Mouse (Mus musculus) liver, postnatal 0 days (tissue): ENCODE measurements at regions not wholly inside any gene's neighbourhood (a gene's known extent, or its start where the extent isn't known, plus 50 kb on each side); places are given as distances from the start of the nearest gene placed in this dataset.

Source experiments
- ATAC-seq: fragments of 200-750 bp; cut with Nextera tagmentation; 2 replicates; pipeline ENCODE4 v1.8.0; 2017; ENCODE audit warnings: mild to moderate bottlenecking, moderate library complexity
- DNase-seq: peaks from one replicate; pipeline ENCODE4 v3.0.0-alpha.2; 2016
- H3K27ac ChIP-seq: fragments of 300-500 bp; sonication (generic); 2 replicates; pipeline ENCODE4 v1.5.1; 2014; ENCODE audit warnings: antibody characterized with exemption, moderate library complexity, mild to moderate bottlenecking, low read depth
- H3K27me3 ChIP-seq: fragments of 300-500 bp; sonication (generic); 2 replicates; pipeline ENCODE4 v1.6.1; 2014; ENCODE audit warnings: low read length, control low read depth, mixed read lengths; ENCODE audit not compliant: insufficient read depth
- H3K36me3 ChIP-seq: fragments of 300-500 bp; sonication (generic); replicated peaks from 2 replicates; pipeline ENCODE4 v1.6.1; 2014; ENCODE audit warnings: mild to moderate bottlenecking, control low read depth, low read length, moderate library complexity, mixed read lengths; ENCODE audit not compliant: insufficient read depth
- H3K4me1 ChIP-seq: fragments of 300-500 bp; sonication (generic); 2 replicates; pipeline ENCODE4 v1.6.1; 2014; ENCODE audit warnings: antibody characterized with exemption, mild to moderate bottlenecking, control low read depth; ENCODE audit not compliant: insufficient read depth
- H3K4me2 ChIP-seq: fragments of 300-500 bp; sonication (generic); 2 replicates; pipeline ENCODE4 v1.6.1; 2014; ENCODE audit warnings: low read depth, mild to moderate bottlenecking, low read length, moderate library complexity, mixed read lengths
- H3K4me3 ChIP-seq: fragments of 300-500 bp; sonication (generic); 2 replicates; pipeline ENCODE4 v1.5.1; 2014; ENCODE audit warnings: low read depth, low read length
- H3K9ac ChIP-seq: fragments of 300-500 bp; sonication (generic); replicated peaks from 2 replicates; pipeline ENCODE4 v1.6.1; 2014; ENCODE audit warnings: mild to moderate bottlenecking, moderate library complexity
- H3K9me3 ChIP-seq: fragments of 300-500 bp; sonication (generic); 2 replicates; pipeline ENCODE4 v1.6.1; 2016; ENCODE audit warnings: mild to moderate bottlenecking, control low read depth, low read length, mixed read lengths
- CTCF ChIP-seq: sonication (generic); IDR thresholded peaks from 2 replicates; pipeline ENCODE4 v1.5.1; 2016; ENCODE audit warnings: antibody characterized with exemption, low read depth
- EP300 ChIP-seq: IDR thresholded peaks from 2 replicates; pipeline ENCODE4 v1.6.1; 2016; ENCODE audit warnings: antibody characterized with exemption, low read depth, mild to moderate bottlenecking
- WGBS: fragments of 180-500 bp; shearing (Covaris S2); extraction: QIAGEN DNeasy Blood & Tissue Kit; methylation state at CpG from one replicate; pipeline ENCODE4 v1.1.7; 2014; ENCODE audit not compliant: insufficient replicate concordance; 5-methylcytosine and 5-hydroxymethylcytosine counted together

DNA sequence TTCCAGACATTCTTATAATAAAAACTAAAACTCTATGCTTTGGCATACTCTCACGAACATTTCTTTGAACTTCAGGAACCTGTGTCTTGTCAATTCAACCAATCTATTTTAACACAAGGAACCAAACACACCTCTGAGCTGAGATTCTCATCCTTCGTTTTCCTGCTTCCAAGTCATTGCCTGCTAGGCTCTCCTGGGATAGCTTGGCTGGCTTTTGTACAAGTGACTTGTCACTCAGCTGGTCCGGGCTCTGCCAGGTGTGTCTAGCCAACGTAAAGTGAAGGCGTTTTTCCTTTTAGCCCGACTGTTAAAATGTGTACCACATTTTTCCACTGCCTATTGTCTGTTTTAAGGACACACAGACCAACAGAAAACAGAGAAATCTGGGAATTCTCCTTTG, 236.8 kb upstream of the Ccdc122 start:
- Histone ChIP-seq H3K4me1 (peaks cover 18% of the 10 kb centered on the region), H3K9ac (no peak overlapping the region), H3K27me3 (no peaks in the 10 kb centered on the region), H3K27ac (no peak overlapping the region), H3K36me3 (no peaks in the 10 kb centered on the region), H3K4me3 (no peak overlapping the region), H3K9me3 (no peaks in the 10 kb centered on the region), H3K4me2 (no peak overlapping the region)
- ATAC-seq = no peak
- DNase-seq = no peak
- 83% methylated on average over 6 of the region's 6 CpGs for WGBS
- TF ChIP-seq CTCF (no peak), EP300 (no peak)

DNA sequence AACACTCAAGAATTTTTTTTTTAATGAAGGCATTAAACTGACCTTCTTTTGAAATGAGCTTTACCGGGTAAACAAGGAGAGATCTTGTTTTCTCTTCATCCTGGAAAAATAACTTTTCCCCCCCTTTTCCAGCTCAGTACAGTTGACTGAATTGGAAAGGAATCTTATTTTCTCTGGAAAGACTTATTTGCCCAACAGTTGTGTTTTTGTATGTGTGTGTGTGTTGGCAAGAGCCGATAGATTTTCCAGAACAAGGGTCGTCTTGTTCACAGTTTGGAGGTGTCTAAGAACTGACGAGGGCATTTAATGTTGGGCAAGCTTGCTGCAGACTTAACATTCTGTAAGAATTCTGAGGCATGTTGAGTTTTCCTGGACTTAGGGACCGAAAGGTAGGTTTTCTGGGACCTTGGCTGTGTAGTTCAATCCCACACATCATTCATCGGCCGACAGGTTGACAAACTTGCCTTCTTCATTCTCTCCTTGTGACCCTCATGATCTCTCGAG, 237.6 kb upstream of the Ccdc122 start:
- WGBS = 79% methylated on average over 8 of the region's 8 CpGs
- peaks cover 19% of the 10 kb centered on the region for H3K4me1 ChIP-seq
- no peaks in the 10 kb centered on the region for H3K9me3 ChIP-seq
- H3K27me3 ChIP-seq = no peaks in the 10 kb centered on the region
- peak overlapping the region; percentile 64 for H3K27ac ChIP-seq
- no peak for ATAC-seq
- DNase-seq = no peak
- H3K36me3 ChIP-seq = no peaks in the 10 kb centered on the region
- H3K4me3 ChIP-seq = no peak overlapping the region
- TF ChIP-seq EP300 (no peak), CTCF (no peak)
- H3K4me2 ChIP-seq = no peak overlapping the region
- no peak overlapping the region for H3K9ac ChIP-seq

DNA sequence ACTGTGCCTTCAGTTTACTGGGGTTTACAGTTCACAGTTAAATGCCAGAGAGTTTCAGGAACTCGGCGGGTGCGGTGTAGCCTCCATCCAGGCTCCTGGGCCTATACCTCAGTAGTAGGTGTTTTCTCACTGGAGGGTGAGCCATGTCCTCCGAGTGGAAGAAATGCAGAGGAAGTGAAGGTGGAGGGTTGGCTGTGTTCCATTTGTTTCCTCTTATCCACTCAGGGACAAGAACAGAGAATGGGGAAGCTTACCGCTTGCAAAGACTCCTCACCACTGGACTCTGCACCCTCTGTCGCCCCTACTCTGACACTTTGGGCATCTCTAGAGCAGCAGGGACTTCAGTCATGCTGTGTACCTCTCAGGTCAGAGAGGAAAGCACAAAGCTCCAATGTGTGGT, 238.1 kb upstream of the Ccdc122 start:
- Histone ChIP-seq H3K36me3 (no peaks in the 10 kb centered on the region), H3K27me3 (no peaks in the 10 kb centered on the region), H3K9ac (no peak overlapping the region), H3K9me3 (no peaks in the 10 kb centered on the region), H3K4me2 (no peak overlapping the region), H3K4me3 (no peak overlapping the region), H3K4me1 (peaks cover 19% of the 10 kb centered on the region), H3K27ac (peak overlapping the region; percentile 64)
- TF ChIP-seq EP300 = no peak
- TF ChIP-seq CTCF = no peak
- WGBS = 53% methylated on average over 6 of the region's 6 CpGs
- no peak for DNase-seq
- ATAC-seq = no peak

DNA sequence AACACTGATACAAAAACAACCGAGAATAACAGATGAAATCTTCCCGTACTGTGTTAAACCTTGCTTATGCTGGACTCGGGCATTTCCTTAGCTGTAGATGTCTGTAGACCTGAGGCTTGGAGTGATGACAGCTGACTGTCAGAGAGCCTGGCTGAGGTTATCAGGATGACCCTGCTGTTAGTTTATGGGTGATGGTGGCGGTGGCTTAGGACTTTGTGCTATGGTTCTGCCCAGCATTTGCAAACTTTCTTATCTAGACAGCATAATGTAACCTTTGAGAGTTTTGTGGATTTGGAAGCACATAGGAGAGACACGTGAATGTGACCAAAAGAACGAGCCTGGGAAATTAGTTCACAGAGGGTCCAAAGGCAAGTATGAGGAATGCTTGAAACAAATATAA, 239.1 kb upstream of the Ccdc122 start:
- Histone ChIP-seq H3K9ac (no peak overlapping the region), H3K27me3 (no peaks in the 10 kb centered on the region), H3K4me2 (no peak overlapping the region), H3K9me3 (no peaks in the 10 kb centered on the region), H3K4me3 (no peak overlapping the region), H3K4me1 (peaks cover 19% of the 10 kb centered on the region), H3K27ac (peak overlapping the region; percentile 64), H3K36me3 (no peaks in the 10 kb centered on the region)
- 50% methylated on average over 6 of the region's 6 CpGs for WGBS
- ATAC-seq (peak; percentile 89), DNase-seq (no peak)
- TF ChIP-seq EP300 = peak; percentile 54; the same call in 1 of the 2 replicates
- no peak for TF ChIP-seq CTCF

DNA sequence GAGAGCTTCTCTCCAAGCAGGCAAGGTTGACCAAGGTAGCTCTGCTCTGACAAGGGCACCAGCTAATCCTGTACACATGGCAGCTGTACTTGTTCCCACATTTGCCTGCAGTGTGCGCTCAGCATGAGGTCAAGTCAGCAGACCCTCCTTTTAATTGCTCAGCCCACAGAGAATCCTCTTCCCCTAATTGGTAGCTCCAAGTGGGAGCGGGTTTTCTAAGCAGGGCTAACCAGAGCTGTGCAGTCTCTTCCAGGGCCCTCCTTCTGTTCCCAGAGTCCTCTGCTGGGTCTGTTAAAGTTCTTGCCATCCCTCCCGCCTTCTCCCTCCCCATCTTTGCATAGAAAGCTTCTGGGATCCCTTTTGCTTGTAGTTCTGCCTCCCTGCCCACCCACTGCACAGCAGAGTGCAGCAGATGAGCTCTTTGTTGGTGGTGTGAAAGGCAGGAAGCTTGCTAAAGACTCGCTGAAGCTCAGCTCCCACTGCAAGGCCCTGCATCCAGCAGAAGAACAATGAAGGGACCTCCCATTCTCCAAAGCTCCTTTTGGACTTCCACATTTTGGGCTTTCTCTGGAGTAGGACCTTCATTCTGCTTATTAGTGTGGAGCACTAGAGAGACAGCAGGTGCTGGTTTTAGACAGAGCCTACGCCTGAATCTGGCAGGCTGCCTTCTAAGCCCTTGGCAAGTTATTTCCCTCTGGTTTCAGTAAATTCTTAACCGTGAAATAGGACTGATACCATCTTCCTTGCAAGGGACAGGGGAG, 235.3 kb upstream of the Serp2 start:
- no peak for DNase-seq
- no peak overlapping the region for H3K4me2 ChIP-seq
- WGBS = 55% methylated on average over 6 of the region's 6 CpGs
- no peaks in the 10 kb centered on the region for H3K36me3 ChIP-seq
- no peak for ATAC-seq
- TF ChIP-seq EP300 (no peak), CTCF (no peak)
- H3K9ac ChIP-seq = no peak overlapping the region
- H3K27ac ChIP-seq = no peak overlapping the region
- H3K27me3 ChIP-seq = no peaks in the 10 kb centered on the region
- H3K4me1 ChIP-seq = peaks cover 12% of the 10 kb centered on the region
- no peak overlapping the region for H3K4me3 ChIP-seq
- H3K9me3 ChIP-seq = no peaks in the 10 kb centered on the region

DNA sequence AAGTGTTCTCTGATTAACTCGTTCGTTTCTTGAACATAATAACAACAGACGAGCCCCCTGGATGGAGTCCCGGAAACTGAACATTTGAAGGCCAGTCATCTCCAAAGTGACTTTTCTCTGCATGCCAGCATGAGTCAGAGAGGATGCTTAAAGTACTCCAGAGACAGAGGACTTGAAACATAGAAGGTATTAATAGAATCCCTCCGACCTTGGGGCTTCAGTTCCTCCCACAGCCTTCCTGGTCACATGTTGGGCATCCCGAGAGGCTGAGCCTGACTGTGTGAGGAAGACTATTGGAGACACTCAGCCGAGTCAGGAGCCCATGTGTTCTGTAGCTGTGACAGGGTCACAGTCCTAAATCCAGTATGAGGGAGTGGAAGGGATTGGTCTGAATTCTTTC, 232.7 kb upstream of the Serp2 start:
- WGBS = 65% methylated on average over 7 of the region's 7 CpGs
- H3K36me3 ChIP-seq = no peaks in the 10 kb centered on the region
- H3K9ac ChIP-seq = no peak overlapping the region
- H3K4me1 ChIP-seq = peaks cover 4% of the 10 kb centered on the region; the same call in 1 of the 2 replicates
- no peaks in the 10 kb centered on the region for H3K9me3 ChIP-seq
- no peak for TF ChIP-seq EP300
- no peak for TF ChIP-seq CTCF
- no peak for DNase-seq
- no peak overlapping the region for H3K27ac ChIP-seq
- no peaks in the 10 kb centered on the region for H3K27me3 ChIP-seq
- no peak for ATAC-seq
- no peak overlapping the region for H3K4me3 ChIP-seq
- H3K4me2 ChIP-seq = no peak overlapping the region
